Mouse (Mus musculus) liver, embryonic 14.5 days (tissue): ENCODE measurements around the gene Rbm8a2. TPM values are rescaled to one million over a fixed set of nuclear protein-coding genes. Genes with fewer than 3 reads are reported as not detected.
"Not testable (repeated sequence)": the region's sequence is repeated elsewhere in the genome, so short reads cannot be mapped to it uniquely, and the experiment has no call there.

ENCODE experiments used
- ATAC-seq: fragments of 200-750 bp; cut with Nextera tagmentation; 2 replicates; pipeline ENCODE4 v1.8.0; 2017; ENCODE audit warnings: moderate number of reproducible peaks, mild to moderate bottlenecking, moderate library complexity; ENCODE audit not compliant: insufficient read depth
- DNase-seq, 3 experiments: peaks; one replicate each; pipeline ENCODE4 v3.0.0-alpha.2; 2012 to 2013; ENCODE audit warnings: low read depth in 3 of 3, low spot score in 3 of 3
- H3K27ac ChIP-seq: fragments of 300-500 bp; sonication (generic); 2 replicates; pipeline ENCODE4 v1.5.1; 2014; ENCODE audit warnings: moderate library complexity, mild to moderate bottlenecking, control low read depth, inconsistent platforms
- H3K27me3 ChIP-seq: fragments of 300-500 bp; sonication (generic); 2 replicates; pipeline ENCODE4 v1.6.1; 2014; ENCODE audit warnings: mild to moderate bottlenecking, low read length, moderate library complexity; ENCODE audit not compliant: control insufficient read depth, insufficient read depth
- H3K36me3 ChIP-seq: fragments of 300-500 bp; sonication (generic); replicated peaks from 2 replicates; pipeline ENCODE4 v1.6.1; 2014; ENCODE audit warnings: low read depth; ENCODE audit not compliant: control insufficient read depth, insufficient read depth
- H3K4me1 ChIP-seq, 2 experiments: fragments of 200-500 bp in 1 of 2; fragments of 300-500 bp in 1 of 2; sonication (generic) in 1 of 2; replicated peaks; 2 replicates each; pipeline ENCODE4 v1.6.1; 2012 to 2014; ENCODE audit warnings: antibody characterized with exemption in 1 of 2, inconsistent platforms in 1 of 2, low read length in 1 of 2; ENCODE audit not compliant: control insufficient read depth in 2 of 2, insufficient read depth in 2 of 2
- H3K4me2 ChIP-seq: fragments of 300-500 bp; sonication (generic); 2 replicates; pipeline ENCODE4 v1.6.1; 2014; ENCODE audit warnings: low read depth, mild to moderate bottlenecking, control low read depth, moderate library complexity
- H3K4me3 ChIP-seq, 2 experiments: fragments of 200-500 bp in 1 of 2; fragments of 300-500 bp in 1 of 2; sonication (generic) in 1 of 2; 2 replicates each; pipeline ENCODE4 v1.5.1; 2012 to 2014; ENCODE audit warnings: low read depth in 2 of 2, low read length in 2 of 2, mild to moderate bottlenecking in 2 of 2, control low read depth in 1 of 2, inconsistent platforms in 1 of 2, moderate library complexity in 1 of 2; ENCODE audit not compliant: insufficient read depth in 1 of 2
- H3K9ac ChIP-seq: fragments of 300-500 bp; sonication (generic); replicated peaks from 2 replicates; pipeline ENCODE4 v1.6.1; 2014; ENCODE audit warnings: mild to moderate bottlenecking, control low read depth, moderate library complexity
- H3K9me3 ChIP-seq: fragments of 300-500 bp; sonication (generic); 2 replicates; pipeline ENCODE4 v1.6.1; 2016; ENCODE audit warnings: low read length, mixed read lengths; ENCODE audit not compliant: control insufficient read depth
- CTCF ChIP-seq: IDR thresholded peaks from 2 replicates; pipeline ENCODE4 v1.5.1; 2016; ENCODE audit warnings: antibody characterized with exemption, low read depth, control low read depth
- EP300 ChIP-seq: IDR thresholded peaks from 2 replicates; pipeline ENCODE4 v1.6.1; 2016; ENCODE audit warnings: antibody characterized with exemption, low read depth
- WGBS: fragments of 180-500 bp; shearing (Covaris S2); extraction: QIAGEN DNeasy Blood & Tissue Kit; methylation state at CpG from one replicate; pipeline ENCODE4 v1.1.7; 2014; ENCODE audit not compliant: insufficient replicate concordance; 5-methylcytosine and 5-hydroxymethylcytosine counted together
- polyA plus RNA-seq, 2 experiments: library from polyadenylated mRNA; depleted of rRNA in 1 of 2; stranded (reverse) in 1 of 2; unstranded in 1 of 2; fragments of >200 nt; fragmentation: Nextera tagmentation in 1 of 2; extraction: Ambion mirVana in 1 of 2; gene quantifications; 2 replicates each; pipeline versions ENCODE4 v1.2.1 to v1.2.3; 2012 to 2014

The Rbm8a2 gene
- polyA plus RNA-seq (2012; rRNA removed) (0.12 and 0.13 TPM in 2 replicates), polyA plus RNA-seq (2014; fragmentation: Nextera tagmentation; extraction: Ambion mirVana) (0.37 and 0.39 TPM in 2 replicates)

- WGBS, result 67% methylated on average over 7 of the region's 7 CpGs
- not testable (repeated sequence) for H3K36me3 ChIP-seq, H3K9ac ChIP-seq, H3K4me1 ChIP-seq, ATAC-seq, H3K27ac ChIP-seq, H3K9me3 ChIP-seq, H3K27me3 ChIP-seq, H3K4me2 ChIP-seq, H3K4me3 ChIP-seq, DNase-seq
Observed at GRCm38 (mm10) chr1:175979014-175979413, at the start of gene Rbm8a2. Gene Rbm8a2, minus strand, starts transcription at chr1:175979114.

GRCm38 (mm10) chr1:176028397-176028796, 49.5 kb upstream of the Rbm8a2 start:
- H3K36me3 ChIP-seq, result no peaks in the 10 kb centered on the region
- no peak for ATAC-seq
- H3K4me3 ChIP-seq, result no peak overlapping the region
- no peak overlapping the region for H3K4me2 ChIP-seq
- no peak overlapping the region for H3K27ac ChIP-seq
- DNase-seq, result no peak
- no peaks in the 10 kb centered on the region for H3K4me1 ChIP-seq
- no peaks in the 10 kb centered on the region for H3K27me3 ChIP-seq
- WGBS, result 55% methylated on average over 3 of the region's 3 CpGs
- no peak overlapping the region for H3K9ac ChIP-seq
- no peak for TF ChIP-seq EP300
- TF ChIP-seq CTCF, result no peak
- no peaks in the 10 kb centered on the region for H3K9me3 ChIP-seq

GRCm38 (mm10) chr1:176024501-176024900, 45.6 kb upstream of the Rbm8a2 start:
- Histone ChIP-seq H3K9ac (no peak overlapping the region), H3K36me3 (no peaks in the 10 kb centered on the region), H3K4me3 (no peak overlapping the region), H3K4me2 (no peak overlapping the region), H3K4me1 (no peaks in the 10 kb centered on the region), H3K27ac (no peak overlapping the region), H3K27me3 (no peaks in the 10 kb centered on the region), H3K9me3 (no peaks in the 10 kb centered on the region)
- 51% methylated on average over 1 of the region's 1 CpGs for WGBS
- DNase-seq, result no peak
- ATAC-seq, result no peak
- no peak for TF ChIP-seq EP300
- TF ChIP-seq CTCF, result no peak

- no peak for DNase-seq
- Histone ChIP-seq H3K27ac (no peak overlapping the region), H3K4me2 (no peak overlapping the region), H3K27me3 (no peaks in the 10 kb centered on the region), H3K9me3 (no peaks in the 10 kb centered on the region), H3K4me3 (no peak overlapping the region), H3K9ac (no peak overlapping the region), H3K4me1 (no peaks in the 10 kb centered on the region), H3K36me3 (no peaks in the 10 kb centered on the region)
- TF ChIP-seq CTCF (no peak), EP300 (no peak)
- ATAC-seq, result no peak
- 67% methylated on average over 3 of the region's 3 CpGs for WGBS
Observed at GRCm38 (mm10) chr1:176018523-176018922, 39.6 kb upstream of the Rbm8a2 start.

- Histone ChIP-seq H3K27ac (no peak overlapping the region), H3K4me1 (no peaks in the 10 kb centered on the region), H3K27me3 (no peaks in the 10 kb centered on the region), H3K9me3 (no peaks in the 10 kb centered on the region), H3K4me2 (no peak overlapping the region), H3K4me3 (no peak overlapping the region), H3K9ac (no peak overlapping the region), H3K36me3 (no peaks in the 10 kb centered on the region)
- 43% methylated on average over 3 of the region's 3 CpGs for WGBS
- TF ChIP-seq EP300, result no peak
- no peak for TF ChIP-seq CTCF
- ATAC-seq (no peak), DNase-seq (no peak)
Observed at GRCm38 (mm10) chr1:176016076-176016475, 37.2 kb upstream of the Rbm8a2 start.
